Mouse (Mus musculus): ENCODE results near the gene Cacnb2. TPM values are rescaled to one million over a fixed set of nuclear protein-coding genes. Genes with fewer than 3 reads are reported as not detected.

Gene Cacnb2
- total and polyA plus RNA-seq, 2 experiments from 2014 or later, result 12.1 to 71.6 TPM

- H3K9ac ChIP-seq (replicated peaks; ENCODE audit: low read depth, low read length), result no peak overlapping the region
- no peak overlapping the region for H3K27ac ChIP-seq (ENCODE audit: low read depth)
- ATAC-seq (ENCODE audit: insufficient read depth, low read depth), result no peak
- no peak for DNase-seq (ENCODE audit: low spot score)
- WGBS, result 35% methylated on average over 1 of the region's 1 CpGs
- no peak overlapping the region for H3K4me2 ChIP-seq (ENCODE audit: low read depth, low read length)
- H3K4me1 ChIP-seq (ENCODE audit: control insufficient read depth, insufficient read depth), result no peaks in the 10 kb centered on the region; the same call in 1 of the 2 replicates
- H3K4me3 ChIP-seq (ENCODE audit: low read depth, low read length), result no peak overlapping the region
- no peaks in the 10 kb centered on the region for H3K9me3 ChIP-seq (replicated peaks; ENCODE audit: control insufficient read depth, low read length)
- H3K27me3 ChIP-seq (ENCODE audit: control insufficient read depth, insufficient read depth, low read length), result no peaks in the 10 kb centered on the region
- TF ChIP-seq EP300 (IDR thresholded peaks at IDR 0.05; ENCODE audit: low read depth), result no peak
- no peak for TF ChIP-seq CTCF (IDR thresholded peaks at IDR 0.05; ENCODE audit: low read depth)
- H3K36me3 ChIP-seq (replicated peaks; ENCODE audit: control insufficient read depth, insufficient read depth, low read length), result no peaks in the 10 kb centered on the region
Observed at GRCm38 (mm10) chr2:14774375-14774774, 171.5 kb downstream of the Cacnb2 start.

- no peak for ATAC-seq (ENCODE audit: insufficient read depth, low read depth)
- Histone ChIP-seq H3K9ac (replicated peaks; ENCODE audit: low read depth, low read length) (no peak overlapping the region), H3K4me1 (ENCODE audit: control insufficient read depth, insufficient read depth) (no peaks in the 10 kb centered on the region; the same call in 1 of the 2 replicates), H3K9me3 (replicated peaks; ENCODE audit: control insufficient read depth, low read length) (no peaks in the 10 kb centered on the region), H3K27ac (ENCODE audit: low read depth) (no peak overlapping the region), H3K27me3 (ENCODE audit: control insufficient read depth, insufficient read depth, low read length) (no peaks in the 10 kb centered on the region), H3K4me2 (ENCODE audit: low read depth, low read length) (no peak overlapping the region), H3K36me3 (replicated peaks; ENCODE audit: control insufficient read depth, insufficient read depth, low read length) (no peaks in the 10 kb centered on the region), H3K4me3 (ENCODE audit: low read depth, low read length) (no peak overlapping the region)
- TF ChIP-seq CTCF (IDR thresholded peaks at IDR 0.05; ENCODE audit: low read depth) (no peak), EP300 (IDR thresholded peaks at IDR 0.05; ENCODE audit: low read depth) (no peak)
- no peak for DNase-seq (ENCODE audit: low spot score)
- 79% methylated on average over 3 of the region's 3 CpGs for WGBS
Observed at GRCm38 (mm10) chr2:14774857-14775495, 172.1 kb downstream of the Cacnb2 start.

- no peak overlapping the region for H3K4me2 ChIP-seq (ENCODE audit: low read depth, low read length)
- TF ChIP-seq CTCF (IDR thresholded peaks at IDR 0.05; ENCODE audit: low read depth) (no peak), EP300 (IDR thresholded peaks at IDR 0.05; ENCODE audit: low read depth) (no peak)
- H3K9ac ChIP-seq (replicated peaks; ENCODE audit: low read depth, low read length), result no peak overlapping the region
- ATAC-seq (ENCODE audit: insufficient read depth, low read depth) (no peak), DNase-seq (ENCODE audit: low spot score) (no peak)
- H3K9me3 ChIP-seq (replicated peaks; ENCODE audit: control insufficient read depth, low read length), result no peaks in the 10 kb centered on the region
- H3K27ac ChIP-seq (ENCODE audit: low read depth), result no peak overlapping the region
- no peaks in the 10 kb centered on the region for H3K36me3 ChIP-seq (replicated peaks; ENCODE audit: control insufficient read depth, insufficient read depth, low read length)
- 91% methylated on average over 2 of the region's 2 CpGs for WGBS
- no peaks in the 10 kb centered on the region for H3K27me3 ChIP-seq (ENCODE audit: control insufficient read depth, insufficient read depth, low read length)
- H3K4me1 ChIP-seq (ENCODE audit: control insufficient read depth, insufficient read depth), result peaks cover 6% of the 10 kb centered on the region; the same call in 1 of the 2 replicates
- H3K4me3 ChIP-seq (ENCODE audit: low read depth, low read length), result no peak overlapping the region
Observed at GRCm38 (mm10) chr2:14787983-14788382, 185.1 kb downstream of the Cacnb2 start.

- no peak overlapping the region for H3K4me3 ChIP-seq (ENCODE audit: low read depth, low read length)
- H3K9me3 ChIP-seq (replicated peaks; ENCODE audit: control insufficient read depth, low read length), result no peaks in the 10 kb centered on the region
- H3K27me3 ChIP-seq (ENCODE audit: control insufficient read depth, insufficient read depth, low read length), result no peaks in the 10 kb centered on the region
- DNase-seq (ENCODE audit: low spot score) (no peak), ATAC-seq (ENCODE audit: insufficient read depth, low read depth) (no peak)
- WGBS, result 91% methylated on average over 4 of the region's 4 CpGs
- no peaks in the 10 kb centered on the region for H3K36me3 ChIP-seq (replicated peaks; ENCODE audit: control insufficient read depth, insufficient read depth, low read length)
- no peak overlapping the region for H3K27ac ChIP-seq (ENCODE audit: low read depth)
- no peaks in the 10 kb centered on the region for H3K4me1 ChIP-seq (ENCODE audit: control insufficient read depth, insufficient read depth)
- H3K4me2 ChIP-seq (ENCODE audit: low read depth, low read length), result no peak overlapping the region
- TF ChIP-seq CTCF (IDR thresholded peaks at IDR 0.05; ENCODE audit: low read depth), result no peak
- no peak for TF ChIP-seq EP300 (IDR thresholded peaks at IDR 0.05; ENCODE audit: low read depth)
- no peak overlapping the region for H3K9ac ChIP-seq (replicated peaks; ENCODE audit: low read depth, low read length)
Observed at GRCm38 (mm10) chr2:14801446-14802046, 198.7 kb downstream of the Cacnb2 start.

- Histone ChIP-seq H3K4me2 (ENCODE audit: low read depth, low read length) (no peak overlapping the region), H3K9me3 (replicated peaks; ENCODE audit: control insufficient read depth, low read length) (no peaks in the 10 kb centered on the region), H3K36me3 (replicated peaks; ENCODE audit: control insufficient read depth, insufficient read depth, low read length) (no peaks in the 10 kb centered on the region), H3K27me3 (ENCODE audit: control insufficient read depth, insufficient read depth, low read length) (no peaks in the 10 kb centered on the region), H3K4me3 (ENCODE audit: low read depth, low read length) (no peak overlapping the region), H3K9ac (replicated peaks; ENCODE audit: low read depth, low read length) (no peak overlapping the region), H3K4me1 (ENCODE audit: control insufficient read depth, insufficient read depth) (no peaks in the 10 kb centered on the region), H3K27ac (ENCODE audit: low read depth) (no peak overlapping the region)
- DNase-seq (ENCODE audit: low spot score) (no peak), ATAC-seq (ENCODE audit: insufficient read depth, low read depth) (no peak)
- TF ChIP-seq CTCF (IDR thresholded peaks at IDR 0.05; ENCODE audit: low read depth) (no peak), EP300 (IDR thresholded peaks at IDR 0.05; ENCODE audit: low read depth) (no peak)
- 71% methylated on average over 6 of the region's 6 CpGs for WGBS
Observed at GRCm38 (mm10) chr2:14807650-14808347, 204.9 kb downstream of the Cacnb2 start.
